Mouse (Mus musculus) left cerebral cortex, postnatal 4 days (tissue): ENCODE measurements around the gene Klk12. TPM values are rescaled to one million over a fixed set of nuclear protein-coding genes. Genes with fewer than 3 reads are reported as not detected.

Experiments
- DNase-seq: peaks from one replicate; pipeline ENCODE4 v3.0.0-alpha.2; 2022
- intact Hi-C: fragments of 180-260 bp; cut with DNase I; formaldehyde crosslinking; loops from one replicate; pipeline ENCODE4 v1.15.1; 2025
- total RNA-seq, 2 experiments: library from RNA; stranded (reverse); gene quantifications; 2 replicates each; pipeline ENCODE4 v1.2.3; 2021

The Klk12 gene
- total RNA-seq, 2 experiments from 2014 or later: not detected

- DNase-seq: no peak
Observed at GRCm38 (mm10) chr7:43791591-43791990, 22.9 kb downstream of the Klk12 start, which contains the start of gene Klk9. Gene Klk9 (plus strand): TSS chr7:43791891.

GRCm38 (mm10) chr7:43796355-43796754 is 27.7 kb downstream of the Klk12 start:
- DNase-seq: no peak
- intact Hi-C loops: no loop called here

More at GRCm38 (mm10) chr7:43791591-43791990, 22.9 kb downstream of the Klk12 start, which contains the start of gene Klk9:
- intact Hi-C loops: no loop called here

- no peak for DNase-seq
- intact Hi-C loops: no loop called here
Observed at GRCm38 (mm10) chr7:43797333-43797769, 28.7 kb downstream of the Klk12 start, which contains the start of gene Klk8. Gene Klk8 (plus strand): TSS chr7:43797577.

- no peak for DNase-seq
- intact Hi-C loops: no loop called here
Observed at GRCm38 (mm10) chr7:43797844-43798462, 29.3 kb downstream of the Klk12 start.

- intact Hi-C loops: no loop called here
- no peak for DNase-seq
Observed at GRCm38 (mm10) chr7:43799876-43800275, 31.2 kb downstream of the Klk12 start.

GRCm38 (mm10) chr7:43810994-43811393 is 42.3 kb downstream of the Klk12 start, which contains the start of gene Klk7:
Gene Klk7 (plus strand): TSS chr7:43811294.
- no peak for DNase-seq
- intact Hi-C loops: no loop called here

- intact Hi-C loops: no loop called here
Observed at GRCm38 (mm10) chr7:43815211-43815610, 46.5 kb downstream of the Klk12 start.

GRCm38 (mm10) chr7:43816746-43817145 is 48.0 kb downstream of the Klk12 start:
- intact Hi-C loops: no loop called here
- DNase-seq: no peak

More at GRCm38 (mm10) chr7:43815211-43815610, 46.5 kb downstream of the Klk12 start:
- DNase-seq: no peak

- no peak for DNase-seq
- intact Hi-C loops: no loop called here
Observed at GRCm38 (mm10) chr7:43821581-43821980, 52.9 kb downstream of the Klk12 start.

Other genes with a start within 250 kb of the Klk12 start
- gene Cd33, start 224.5 kb upstream of the Klk12 start, total RNA-seq: 1 to 10 TPM; 2.3 to 2.5 TPM
- gene Zfp658, start 206.6 kb upstream of the Klk12 start, total RNA-seq: 1 to 10 TPM; 7.5 to 9.7 TPM
- 10 to 100 TPM; 18.5 to 19.9 TPM for gene Zfp719, start 189.3 kb upstream of the Klk12 start, total RNA-seq
- gene Zfp819, start 161.7 kb upstream of the Klk12 start, total RNA-seq: under 1 TPM in 1 of 2 experiments, not detected in 1; 0.34 TPM
- under 1 TPM in 1 of 2 experiments, not detected in 1; 0.24 TPM for gene Ceacam18, start 134.2 kb upstream of the Klk12 start, total RNA-seq
- gene Siglece, start 108.7 kb upstream of the Klk12 start, total RNA-seq: under 1 TPM; 0.24 to 0.80 TPM
- gene Ctu1, start 96.9 kb upstream of the Klk12 start, total RNA-seq: 10 to 100 TPM; 20.8 to 22.5 TPM
- under 1 TPM in 1 of 2 experiments, not detected in 1; 0.28 TPM for gene Klk14, start 78.5 kb upstream of the Klk12 start, total RNA-seq
- not detected for gene Klk13, start 56.3 kb upstream of the Klk12 start, total RNA-seq
- not detected for gene Klk11, start 5.7 kb downstream of the Klk12 start, total RNA-seq
- gene Klk10, start 12.1 kb downstream of the Klk12 start, total RNA-seq: not detected
- not detected for gene Klk9, start 23.0 kb downstream of the Klk12 start, total RNA-seq
- gene Klk8, start 28.7 kb downstream of the Klk12 start, total RNA-seq: 10 to 100 TPM; 13.5 to 16.7 TPM
- under 1 TPM in 1 of 2 experiments, not detected in 1; 0.36 TPM for gene Klk7, start 42.4 kb downstream of the Klk12 start, total RNA-seq
- gene Klk6, start 55.6 kb downstream of the Klk12 start, total RNA-seq: not detected
- gene Klk5, start 73.1 kb downstream of the Klk12 start, total RNA-seq: not detected
- not detected for gene Klk4, start 112.3 kb downstream of the Klk12 start, total RNA-seq
- not detected for gene Klk15, start 164.8 kb downstream of the Klk12 start, total RNA-seq
- not detected for gene Klk1b8, start 181.8 kb downstream of the Klk12 start, total RNA-seq
- not detected for gene Klk1b1, start 197.9 kb downstream of the Klk12 start, total RNA-seq
- gene Klk1b9, start 207.2 kb downstream of the Klk12 start, total RNA-seq: not detected
- gene Klk1b11, start 227.0 kb downstream of the Klk12 start, total RNA-seq: not detected
- gene Klk1b26, start 243.3 kb downstream of the Klk12 start, total RNA-seq: not detected